Mouse (Mus musculus): ENCODE results near the gene Crybb2. TPM values are rescaled to one million over a fixed set of nuclear protein-coding genes. Genes with fewer than 3 reads are reported as not detected.

Gene Crybb2
- polyA plus RNA-seq, 1 experiment from 2014 or later: not detected

DNA sequence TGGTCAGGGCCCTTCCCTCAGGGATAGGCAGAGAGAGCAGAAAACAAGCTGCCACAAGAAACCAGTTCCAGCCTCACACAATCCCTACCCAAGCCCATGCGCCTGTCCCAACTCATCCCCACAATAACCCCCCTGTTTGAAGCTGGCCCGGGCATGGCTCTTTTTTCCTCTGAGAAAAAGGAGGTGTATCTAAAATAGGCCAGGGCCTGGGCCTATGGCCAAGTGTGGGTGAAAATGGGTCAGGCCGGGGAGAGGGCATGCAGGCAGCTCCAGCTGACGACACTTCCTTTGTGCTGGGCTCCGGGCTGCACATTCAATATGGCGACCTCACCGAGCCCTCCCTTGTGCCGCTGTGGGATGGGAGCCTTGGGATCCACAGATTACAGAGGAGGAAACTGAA lies 26.4 kb downstream of the Crybb2 start:
- no peaks in the 10 kb centered on the region for H3K36me3 ChIP-seq
- H3K4me1 ChIP-seq: peaks cover 28% of the 10 kb centered on the region
- H3K27ac ChIP-seq: 0 out of 2 replicates have a peak overlapping the region, but pooled peaks have one; percentile 27
- H3K9me3 ChIP-seq (replicated peaks): no peaks in the 10 kb centered on the region
- 94% methylated on average over 8 of the region's 8 CpGs for WGBS
- no peaks in the 10 kb centered on the region for H3K27me3 ChIP-seq (ENCODE audit: low read depth, poor library complexity, severe bottlenecking)
- no peak overlapping the region for H3K4me3 ChIP-seq
- no peak for DNase-seq (ENCODE audit: low spot score)

DNA sequence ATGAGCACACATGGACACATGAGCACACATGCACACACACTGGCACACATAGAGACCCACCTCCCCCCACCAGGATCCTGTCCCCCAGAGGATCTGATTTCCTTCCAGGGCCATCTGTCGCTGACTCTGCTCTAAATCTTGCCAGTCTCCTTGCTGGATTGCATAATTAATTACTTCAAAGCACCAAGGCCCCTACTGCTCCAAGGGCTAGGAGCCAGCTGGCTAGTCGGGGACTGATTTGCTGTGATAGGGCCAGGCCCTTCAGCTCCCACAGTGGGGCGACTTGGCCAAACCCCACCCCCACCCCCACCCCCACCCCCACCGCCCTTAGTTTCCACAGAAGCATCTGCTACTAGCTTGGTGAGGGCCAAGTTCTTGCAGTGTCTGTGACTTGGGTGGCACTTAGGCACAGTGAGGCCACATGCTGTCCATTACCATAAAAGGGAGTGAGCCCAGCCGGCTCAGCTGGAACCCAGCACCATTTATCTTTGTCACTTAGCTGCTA lies 28.3 kb downstream of the Crybb2 start:
- WGBS: 3% methylated on average over 5 of the region's 5 CpGs
- peak overlapping the region; percentile 73 for H3K27ac ChIP-seq
- DNase-seq (ENCODE audit: low spot score): peak; percentile 49
- H3K9me3 ChIP-seq (replicated peaks): no peaks in the 10 kb centered on the region
- no peak overlapping the region for H3K4me3 ChIP-seq
- no peaks in the 10 kb centered on the region for H3K27me3 ChIP-seq (ENCODE audit: low read depth, poor library complexity, severe bottlenecking)
- H3K4me1 ChIP-seq: peaks cover 30% of the 10 kb centered on the region
- no peaks in the 10 kb centered on the region for H3K36me3 ChIP-seq

DNA sequence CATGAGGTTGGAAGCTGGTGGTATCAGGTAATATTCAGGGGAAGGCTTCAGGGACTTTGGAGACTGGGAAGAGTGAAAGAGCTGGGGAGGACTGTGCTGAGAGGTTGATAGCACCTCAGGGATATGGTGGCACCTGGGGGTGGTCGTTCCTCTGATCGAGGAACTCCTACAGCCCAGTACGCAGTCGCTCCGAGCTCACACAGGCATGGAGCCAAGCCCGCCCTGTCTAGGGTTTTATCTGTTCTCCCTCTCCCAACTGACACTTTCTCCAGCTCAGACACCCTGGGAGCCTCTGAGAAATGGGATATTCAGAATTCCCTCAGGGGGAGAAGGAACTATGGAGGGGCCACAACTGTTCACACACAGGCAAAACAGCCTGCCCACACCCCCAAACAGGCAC lies 29.1 kb downstream of the Crybb2 start:
- no peak for DNase-seq (ENCODE audit: low spot score)
- 80% methylated on average over 6 of the region's 6 CpGs for WGBS

DNA sequence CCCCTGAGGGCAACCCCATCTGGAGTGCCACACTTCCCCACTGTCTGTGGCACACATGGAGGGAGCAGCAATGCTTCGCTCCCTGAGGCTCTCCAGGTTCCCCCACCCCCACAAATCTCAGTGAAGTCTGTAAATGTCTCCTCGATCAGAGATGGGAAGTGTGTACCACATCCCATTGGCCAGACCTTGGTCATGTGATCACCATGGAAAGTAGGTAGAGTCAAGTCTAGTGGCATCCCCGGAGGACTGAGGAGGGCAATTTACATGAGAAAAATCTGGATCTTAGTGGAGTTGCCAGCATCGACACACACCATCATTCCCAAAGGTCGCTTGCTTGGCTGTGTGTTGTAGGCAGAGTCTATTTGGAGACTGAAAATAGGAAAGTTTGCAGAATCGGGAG lies 31.3 kb downstream of the Crybb2 start:
- Histone ChIP-seq H3K4me3 (no peak overlapping the region), H3K9me3 (replicated peaks) (no peaks in the 10 kb centered on the region), H3K36me3 (no peaks in the 10 kb centered on the region), H3K27me3 (ENCODE audit: low read depth, poor library complexity, severe bottlenecking) (no peaks in the 10 kb centered on the region), H3K27ac (no peak overlapping the region), H3K4me1 (peaks cover 47% of the 10 kb centered on the region)
- no peak for DNase-seq (ENCODE audit: low spot score)
- WGBS: 93% methylated on average over 6 of the region's 6 CpGs

More for the DNA sequence above, 29.1 kb downstream of the Crybb2 start:
- Histone ChIP-seq H3K4me1 (peaks cover 37% of the 10 kb centered on the region), H3K27me3 (ENCODE audit: low read depth, poor library complexity, severe bottlenecking) (no peaks in the 10 kb centered on the region), H3K36me3 (no peaks in the 10 kb centered on the region), H3K4me3 (no peak overlapping the region), H3K27ac (0 out of 2 replicates have a peak overlapping the region, but pooled peaks have one; percentile 73), H3K9me3 (replicated peaks) (no peaks in the 10 kb centered on the region)

DNA sequence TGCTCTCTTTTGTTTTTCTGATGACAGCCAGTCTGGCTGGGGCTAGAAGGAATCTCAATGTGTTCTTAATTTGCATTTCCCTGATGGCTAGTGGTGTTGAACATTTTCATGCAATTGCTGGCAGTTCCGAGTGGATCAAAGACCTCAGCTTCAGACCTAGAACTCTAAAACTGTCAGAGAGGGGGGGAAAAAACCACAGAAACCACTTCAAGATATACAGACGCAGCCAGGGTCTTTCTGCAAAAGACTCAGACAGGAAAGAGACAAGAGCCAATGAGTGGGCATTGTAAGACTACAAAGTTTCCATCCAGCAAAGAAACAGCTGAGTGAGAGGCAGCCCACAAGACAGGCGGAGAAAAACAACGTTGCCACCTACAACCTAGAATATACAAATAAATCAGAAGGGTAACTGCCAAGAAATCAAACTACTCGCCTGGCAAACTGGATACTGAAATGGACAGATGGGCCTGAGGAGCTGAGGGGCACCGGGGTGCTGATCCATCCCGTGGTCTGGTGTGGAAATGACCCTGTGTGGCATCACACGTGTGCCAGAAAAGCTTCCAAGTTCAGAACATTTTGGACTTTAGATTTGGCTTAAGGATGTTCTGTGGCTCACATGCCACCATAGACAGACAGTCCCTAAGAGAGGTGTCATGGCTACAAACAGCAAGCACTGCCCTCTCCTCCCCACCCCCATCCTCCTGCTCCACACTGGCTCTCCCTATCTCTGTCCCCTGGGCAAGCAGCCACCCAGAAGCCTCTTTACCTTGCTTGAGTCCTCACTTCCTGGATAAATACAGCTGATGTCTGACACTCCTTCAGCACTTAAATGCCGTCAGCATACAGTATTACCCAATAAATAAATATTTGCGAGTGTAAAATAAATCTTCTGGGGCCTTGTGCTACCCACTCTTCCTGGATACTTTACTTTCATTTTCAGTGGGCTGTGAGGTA lies 34.5 kb downstream of the Crybb2 start:
- H3K36me3 ChIP-seq: no peaks in the 10 kb centered on the region
- H3K27me3 ChIP-seq (ENCODE audit: low read depth, poor library complexity, severe bottlenecking): no peaks in the 10 kb centered on the region
- H3K27ac ChIP-seq: 0 out of 2 replicates have a peak overlapping the region, but pooled peaks have one; percentile 19
- no peak for DNase-seq (ENCODE audit: low spot score)
- peaks cover 26% of the 10 kb centered on the region for H3K4me1 ChIP-seq
- no peaks in the 10 kb centered on the region for H3K9me3 ChIP-seq (replicated peaks)
- 60% methylated on average over 10 of the region's 10 CpGs for whole genome bisulfite sequencing
- H3K4me3 ChIP-seq: no peak overlapping the region

DNA sequence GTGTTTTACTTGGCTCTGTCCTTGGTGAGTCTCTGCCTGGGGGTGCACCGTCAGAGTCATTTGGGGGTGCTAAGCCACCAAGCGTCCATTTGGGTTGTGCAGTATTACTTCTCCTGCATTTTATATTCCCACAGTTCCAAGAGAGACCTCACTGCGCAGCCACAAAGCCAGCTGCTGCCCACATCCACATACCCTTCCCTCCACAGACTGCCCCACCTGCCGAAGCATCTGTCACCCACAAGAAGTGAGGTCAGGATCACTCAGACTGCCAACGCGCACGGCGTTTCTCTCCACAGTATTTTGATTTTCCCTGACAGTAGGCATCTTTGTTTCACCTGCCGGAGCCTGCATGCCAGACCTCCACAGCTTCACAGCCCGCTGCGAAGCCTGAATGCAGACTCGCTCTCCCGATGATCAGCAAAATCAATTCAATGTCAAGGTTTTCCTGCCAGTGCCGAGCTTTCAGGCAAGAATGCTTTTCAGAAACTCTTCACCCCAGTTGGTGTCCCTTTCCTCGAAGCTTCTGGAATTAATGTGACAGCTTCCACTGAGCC lies 38.6 kb downstream of the Crybb2 start:
- 86% methylated on average over 15 of the region's 15 CpGs for WGBS

DNA sequence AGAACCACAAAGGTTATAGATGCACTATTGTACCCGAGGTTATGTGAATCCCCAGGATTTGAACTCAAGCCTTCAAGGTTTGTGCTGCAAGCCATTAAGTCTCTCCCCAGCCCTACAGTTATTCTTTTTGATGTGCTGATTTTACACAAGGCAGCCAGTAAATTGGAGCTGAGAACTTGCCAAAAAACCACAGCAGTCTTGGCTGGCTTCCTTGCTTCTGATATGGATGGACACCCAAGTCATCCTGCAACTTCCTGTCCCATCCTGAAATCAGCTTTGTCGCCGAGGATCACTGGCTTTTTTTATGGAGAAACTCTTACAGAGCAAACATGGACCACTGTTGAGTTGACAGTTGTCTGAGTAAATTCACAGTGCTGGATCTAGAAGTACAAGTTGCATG lies 39.8 kb downstream of the Crybb2 start:
- DNase-seq (ENCODE audit: low spot score): no peak
- no peaks in the 10 kb centered on the region for H3K36me3 ChIP-seq
- no peak overlapping the region for H3K4me3 ChIP-seq
- H3K27ac ChIP-seq: no peak overlapping the region
- peaks cover 20% of the 10 kb centered on the region for H3K4me1 ChIP-seq
- WGBS: 82% methylated on average over 3 of the region's 3 CpGs
- no peaks in the 10 kb centered on the region for H3K27me3 ChIP-seq (ENCODE audit: low read depth, poor library complexity, severe bottlenecking)
- no peaks in the 10 kb centered on the region for H3K9me3 ChIP-seq (replicated peaks)

More for the DNA sequence above, 38.6 kb downstream of the Crybb2 start:
- Histone ChIP-seq H3K27me3 (ENCODE audit: low read depth, poor library complexity, severe bottlenecking) (no peaks in the 10 kb centered on the region), H3K36me3 (no peaks in the 10 kb centered on the region), H3K4me3 (no peak overlapping the region), H3K27ac (no peak overlapping the region), H3K9me3 (replicated peaks) (no peaks in the 10 kb centered on the region), H3K4me1 (peaks cover 28% of the 10 kb centered on the region)
- DNase-seq (ENCODE audit: low spot score): no peak

DNA sequence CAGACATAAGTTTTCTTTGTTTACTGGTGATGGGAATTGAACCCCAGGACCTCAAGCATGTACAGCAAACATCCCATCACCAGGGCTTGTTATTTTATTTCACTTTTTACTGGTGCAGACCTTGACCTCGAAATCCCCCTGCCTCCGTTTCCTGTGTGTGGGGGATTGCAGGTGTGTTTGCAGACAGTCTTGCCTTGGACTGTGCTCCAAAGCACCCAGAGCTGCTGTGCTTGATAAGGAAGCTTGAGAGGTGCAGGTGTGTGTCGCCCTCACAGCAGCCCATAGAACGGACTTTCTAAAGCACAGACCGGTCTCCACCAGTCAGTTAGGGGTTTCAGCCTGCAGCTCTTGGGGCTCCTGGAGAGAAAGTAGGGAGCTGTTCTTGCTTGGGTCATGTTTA lies 43.2 kb downstream of the Crybb2 start:
- Histone ChIP-seq H3K4me3 (no peak overlapping the region), H3K27ac (no peak overlapping the region), H3K36me3 (no peaks in the 10 kb centered on the region), H3K4me1 (peaks cover 26% of the 10 kb centered on the region), H3K9me3 (replicated peaks) (no peaks in the 10 kb centered on the region), H3K27me3 (ENCODE audit: low read depth, poor library complexity, severe bottlenecking) (no peaks in the 10 kb centered on the region)
- DNase-seq (ENCODE audit: low spot score): no peak
- WGBS: 85% methylated on average over 5 of the region's 5 CpGs

DNA sequence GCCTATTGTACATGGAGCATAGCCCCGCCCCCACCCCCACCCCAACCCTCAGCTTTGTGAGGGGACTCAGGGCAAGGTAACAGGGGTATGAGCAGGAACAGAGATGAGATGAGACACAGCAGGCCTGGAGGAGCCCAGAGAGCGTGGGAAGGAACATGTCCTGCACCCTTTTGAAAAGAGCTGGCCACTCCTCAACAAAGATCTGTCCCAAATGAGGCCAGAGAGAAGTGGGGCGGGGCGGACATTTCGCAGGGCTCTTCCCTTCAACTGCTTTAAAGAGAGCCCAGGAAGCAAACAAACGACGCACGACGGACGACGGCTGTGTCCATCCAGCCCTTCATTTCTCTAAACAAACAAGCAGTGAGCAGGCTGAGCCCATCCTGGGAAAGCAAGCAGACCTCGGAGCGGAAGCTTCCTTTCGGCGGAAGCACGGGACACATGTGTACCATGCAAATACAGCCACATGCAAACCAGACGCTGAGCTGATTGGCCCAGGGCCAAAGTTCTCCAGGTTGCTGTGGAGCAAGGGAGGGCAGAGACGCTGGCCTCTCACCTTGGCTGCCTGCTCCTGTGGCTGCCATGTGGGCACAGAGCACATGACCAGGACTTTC lies 45.7 kb downstream of the Crybb2 start:
- Histone ChIP-seq H3K27me3 (ENCODE audit: low read depth, poor library complexity, severe bottlenecking) (no peaks in the 10 kb centered on the region), H3K27ac (peak overlapping the region; percentile 51; the same call in 1 of the 2 replicates), H3K9me3 (replicated peaks) (no peaks in the 10 kb centered on the region), H3K36me3 (no peaks in the 10 kb centered on the region), H3K4me3 (0 out of 2 replicates have a peak overlapping the region, but pooled peaks have one; percentile 4), H3K4me1 (peaks cover 23% of the 10 kb centered on the region)
- peak; percentile 38 for DNase-seq (ENCODE audit: low spot score)
- 41% methylated on average over 18 of the region's 18 CpGs for WGBS

DNA sequence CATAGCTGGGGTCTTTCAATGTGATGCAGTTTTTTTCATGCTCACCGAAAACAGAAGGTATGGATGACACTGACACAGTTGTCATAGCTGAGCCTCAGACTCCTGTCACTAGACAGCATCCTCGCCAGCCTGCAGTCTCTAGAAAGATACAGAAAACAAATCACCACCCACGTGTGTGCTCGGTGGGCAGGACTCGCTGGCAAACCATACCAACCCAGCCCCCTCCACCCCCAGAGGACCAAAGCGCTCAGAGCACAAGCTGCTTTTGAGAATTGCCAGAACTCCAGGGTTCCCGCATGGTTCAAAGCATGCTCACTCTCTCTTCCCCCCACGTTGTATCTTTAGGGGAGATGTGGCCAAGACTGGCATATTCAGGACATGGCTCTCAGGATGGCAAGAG lies 51.7 kb downstream of the Crybb2 start:
- peaks cover 31% of the 10 kb centered on the region for H3K27me3 ChIP-seq (ENCODE audit: low read depth, poor library complexity, severe bottlenecking)
- 74% methylated on average over 8 of the region's 8 CpGs for WGBS
- peaks cover 23% of the 10 kb centered on the region for H3K4me1 ChIP-seq
- no peaks in the 10 kb centered on the region for H3K9me3 ChIP-seq (replicated peaks)
- no peaks in the 10 kb centered on the region for H3K36me3 ChIP-seq
- H3K4me3 ChIP-seq: no peak overlapping the region
- H3K27ac ChIP-seq: no peak overlapping the region
- no peak for DNase-seq (ENCODE audit: low spot score)

DNA sequence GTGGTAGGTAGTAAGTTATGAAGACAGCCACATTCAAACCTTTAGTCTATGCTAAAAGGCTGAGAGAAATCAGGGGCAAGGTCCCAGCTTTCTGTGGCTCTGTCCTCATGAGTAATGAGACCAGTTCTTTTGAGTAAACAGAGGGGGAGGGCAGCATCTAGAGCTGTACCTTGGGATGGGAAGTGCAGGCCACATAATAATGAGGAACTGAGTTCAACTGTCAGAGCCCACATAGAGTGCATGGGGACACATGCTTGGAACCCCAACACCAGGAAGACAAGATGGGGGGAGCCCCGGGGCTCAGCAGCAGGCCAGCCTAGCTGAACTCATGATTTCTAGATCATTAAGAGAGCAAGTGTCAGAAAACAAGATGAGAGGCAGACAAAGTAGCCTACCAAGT lies 52.9 kb downstream of the Crybb2 start:
- Histone ChIP-seq H3K36me3 (no peaks in the 10 kb centered on the region), H3K27ac (no peak overlapping the region), H3K27me3 (ENCODE audit: low read depth, poor library complexity, severe bottlenecking) (peaks cover 37% of the 10 kb centered on the region), H3K9me3 (replicated peaks) (no peaks in the 10 kb centered on the region), H3K4me1 (peaks cover 23% of the 10 kb centered on the region), H3K4me3 (no peak overlapping the region)
- no peak for DNase-seq (ENCODE audit: low spot score)
- WGBS: 89% methylated on average over 1 of the region's 1 CpGs

DNA sequence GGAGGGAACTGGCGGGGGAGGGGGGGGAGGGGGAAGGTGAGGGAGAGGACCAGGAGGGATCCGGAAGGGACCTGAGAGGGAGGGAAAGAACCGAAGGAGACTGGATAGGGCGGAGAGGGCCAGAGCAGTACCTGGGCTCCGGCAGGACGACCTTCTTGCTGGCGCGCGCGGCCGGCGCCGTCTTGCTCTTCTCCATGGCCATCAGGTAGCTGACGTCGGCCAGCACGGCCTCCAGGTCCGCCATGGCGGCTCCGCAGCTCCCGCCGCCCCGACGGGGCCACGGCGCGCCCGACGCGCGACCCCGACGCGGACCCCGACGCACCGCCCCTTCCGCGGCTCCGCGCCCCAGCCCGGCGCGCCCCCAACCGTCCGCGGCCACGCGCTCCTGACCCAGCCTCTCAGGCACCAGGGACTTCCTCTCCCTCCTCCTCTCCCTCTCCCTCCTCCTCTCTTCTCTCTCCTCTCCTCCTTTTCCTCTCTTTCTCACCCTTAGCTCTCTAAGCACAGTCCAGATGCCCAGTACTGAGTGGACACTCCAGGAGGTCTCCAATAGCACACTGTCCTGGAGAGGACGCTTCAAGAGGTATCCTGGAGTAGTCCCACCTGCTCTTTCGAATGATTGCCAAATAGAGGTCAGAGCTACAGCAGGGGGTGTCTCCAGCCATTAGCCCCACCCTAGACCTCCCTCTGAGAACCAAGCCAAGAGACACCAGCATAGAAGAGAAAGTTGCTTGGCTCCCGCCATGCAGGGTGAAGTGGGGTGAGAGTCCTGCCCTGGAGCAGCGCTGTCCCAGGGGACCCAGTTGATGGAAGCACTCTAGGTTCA lies 54.5 kb downstream of the Crybb2 start, which contains the start of gene Grk3:
Gene Grk3 (minus strand): TSS at position 556 of the 826 bp plus-strand sequence.
- Histone ChIP-seq H3K4me1 (peaks cover 23% of the 10 kb centered on the region), H3K27ac (peak within 1 kb of the TSS; percentile 84), H3K9me3 (replicated peaks) (no peaks in the 10 kb centered on the region), H3K36me3 (no peaks in the 10 kb centered on the region), H3K27me3 (ENCODE audit: low read depth, poor library complexity, severe bottlenecking) (peaks cover 47% of the 10 kb centered on the region), H3K4me3 (peak within 1 kb of the TSS; percentile 71)
- DNase-seq (ENCODE audit: low spot score): peak; percentile 75
- WGBS: 3% methylated on average over 48 of the region's 52 CpGs
